Mouse (Mus musculus) brain, embryonic 14.5 days (tissue): Measurements from ENCODE around the gene Slc6a20a.

Source experiments
- CTCF ChIP-seq: fragments of 200-500 bp; IDR thresholded peaks from 2 replicates; pipeline ENCODE4 v1.5.1; 2012; ENCODE audit warnings: inconsistent platforms, mild to moderate bottlenecking, moderate library complexity, borderline replicate concordance; ENCODE audit not compliant: insufficient read depth, insufficient read length; ENCODE audit errors: extremely low read depth
- POLR2A ChIP-seq: fragments of 200-500 bp; IDR thresholded peaks from 2 replicates; pipeline ENCODE4 v1.6.1; 2012; ENCODE audit warnings: mild to moderate bottlenecking, inconsistent platforms, borderline replicate concordance; ENCODE audit not compliant: poor library complexity, insufficient read depth, insufficient read length, severe bottlenecking; ENCODE audit errors: extremely low read depth

DNA sequence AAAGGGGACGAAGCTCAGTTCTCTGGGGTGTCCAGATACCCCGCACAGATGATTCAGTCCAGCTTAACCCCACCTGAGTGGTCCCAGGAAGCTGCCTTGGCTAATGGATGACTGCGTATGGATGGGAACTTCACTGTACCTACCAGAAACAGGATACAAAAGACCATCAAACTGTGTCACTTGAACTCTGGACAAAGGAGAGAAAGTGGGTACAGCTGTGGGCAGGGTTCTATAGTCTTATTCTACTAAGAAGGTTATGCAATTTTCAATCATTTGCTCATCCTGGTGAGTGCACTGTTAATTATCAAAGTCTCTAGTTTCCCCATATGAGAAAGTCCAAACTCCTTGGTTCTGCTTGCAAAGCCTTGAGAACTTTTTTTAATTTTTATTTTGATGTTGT, 45.7 kb downstream of the Slc6a20a start:
- TF ChIP-seq POLR2A (no peak), CTCF (no peak)
